Mouse (Mus musculus) cerebellum, adult 2 months (tissue): ENCODE results near the gene Dnph1.

Experiments
- CTCF ChIP-seq: fragments of 200-500 bp; IDR thresholded peaks from 2 replicates; pipeline ENCODE4 v1.5.1; 2011; ENCODE audit warnings: low read depth, mild to moderate bottlenecking, control low read depth, low read length, moderate library complexity, borderline replicate concordance; ENCODE audit not compliant: insufficient read depth
- POLR2A ChIP-seq: fragments of 200-500 bp; IDR thresholded peaks from 2 replicates; pipeline ENCODE4 v1.6.1; 2011; ENCODE audit warnings: low read length, control low read depth, borderline replicate concordance; ENCODE audit not compliant: insufficient read depth

- TF ChIP-seq CTCF = no peak
- no peak for TF ChIP-seq POLR2A
These were observed 50.1 kb downstream of the Dnph1 start for GRCm38 (mm10) chr17:46546591-46546990.
